Mouse (Mus musculus) stomach, embryonic 15.5 days (tissue): Measurements from ENCODE around the gene Jmjd8. TPM values are rescaled to one million over a fixed set of nuclear protein-coding genes. Genes with fewer than 3 reads are reported as not detected.

Experiments used
- ATAC-seq: fragments of 200-750 bp; cut with Nextera tagmentation; 2 replicates; pipeline ENCODE4 v1.8.0; 2017; ENCODE audit warnings: low read depth, moderate number of reproducible peaks, moderate TSS enrichment; ENCODE audit not compliant: insufficient read depth, low FRiP score
- H3K27ac ChIP-seq: fragments of 300-500 bp; sonication (generic); 2 replicates; pipeline ENCODE4 v1.5.1; 2015; ENCODE audit warnings: mild to moderate bottlenecking, inconsistent platforms
- H3K27me3 ChIP-seq: fragments of 300-500 bp; sonication (generic); replicated peaks from 2 replicates; pipeline ENCODE4 v1.6.1; 2015; ENCODE audit warnings: inconsistent platforms
- H3K36me3 ChIP-seq: fragments of 300-500 bp; sonication (generic); 2 replicates; pipeline ENCODE4 v1.6.1; 2015; ENCODE audit warnings: inconsistent platforms
- H3K4me1 ChIP-seq: fragments of 300-500 bp; sonication (generic); 2 replicates; pipeline ENCODE4 v1.6.1; 2015; ENCODE audit warnings: inconsistent platforms
- H3K4me2 ChIP-seq: fragments of 300-500 bp; sonication (generic); 2 replicates; pipeline ENCODE4 v1.6.1; 2015; ENCODE audit warnings: mild to moderate bottlenecking, inconsistent platforms
- H3K4me3 ChIP-seq: fragments of 300-500 bp; sonication (generic); replicated peaks from 2 replicates; pipeline ENCODE4 v1.5.1; 2015; ENCODE audit warnings: inconsistent platforms
- H3K9ac ChIP-seq: fragments of 300-500 bp; sonication (generic); 2 replicates; pipeline ENCODE4 v1.6.1; 2015; ENCODE audit warnings: inconsistent platforms
- H3K9me3 ChIP-seq: fragments of 300-500 bp; sonication (generic); 2 replicates; pipeline ENCODE4 v1.6.1; 2016; ENCODE audit warnings: inconsistent platforms
- WGBS: fragments of 180-500 bp; shearing (Covaris S2); methylation state at CpG from one replicate; pipeline ENCODE4 v1.1.7; 2015; 5-methylcytosine and 5-hydroxymethylcytosine counted together
- polyA plus RNA-seq: library from polyadenylated mRNA; unstranded; fragments of >200 nt; fragmentation: Nextera tagmentation; extraction: Ambion mirVana; gene quantifications from 2 replicates; pipeline ENCODE4 v1.2.1, GENCODE M21; 2015

Gene Jmjd8
- polyA plus RNA-seq, 1 experiment from 2014 or later, result 50.5 TPM

DNA sequence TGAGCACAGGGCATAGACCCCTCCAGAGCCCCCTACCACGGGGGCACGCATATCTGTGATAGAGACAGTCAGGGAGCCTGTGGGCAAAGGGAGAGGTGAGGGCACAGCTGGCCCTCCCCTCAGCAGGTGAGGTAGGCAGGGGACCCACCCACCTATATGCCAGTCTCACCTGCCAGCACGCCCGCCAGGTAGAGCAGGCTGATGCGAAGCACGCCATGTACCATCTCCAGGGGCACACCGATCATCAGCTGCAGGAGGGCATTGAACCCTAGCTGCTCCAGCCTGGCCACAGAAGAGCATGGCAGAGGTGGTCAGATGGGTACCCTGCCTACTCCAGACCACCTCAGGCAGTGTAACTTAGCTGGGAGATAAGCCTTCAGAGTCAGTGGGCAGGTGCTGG, 6.6 kb downstream of the Jmjd8 start:
- no peaks in the 10 kb centered on the region for H3K27me3 ChIP-seq
- H3K4me1 ChIP-seq, result peaks cover 62% of the 10 kb centered on the region
- H3K27ac ChIP-seq, result peak overlapping the region; percentile 23
- H3K36me3 ChIP-seq, result peaks cover 27% of the 10 kb centered on the region
- H3K4me2 ChIP-seq, result peak overlapping the region; percentile 81
- ATAC-seq, result no peak
- H3K4me3 ChIP-seq, result no peak overlapping the region
- H3K9me3 ChIP-seq, result no peaks in the 10 kb centered on the region
- WGBS, result 91% methylated on average over 7 of the region's 7 CpGs
- no peak overlapping the region for H3K9ac ChIP-seq

DNA sequence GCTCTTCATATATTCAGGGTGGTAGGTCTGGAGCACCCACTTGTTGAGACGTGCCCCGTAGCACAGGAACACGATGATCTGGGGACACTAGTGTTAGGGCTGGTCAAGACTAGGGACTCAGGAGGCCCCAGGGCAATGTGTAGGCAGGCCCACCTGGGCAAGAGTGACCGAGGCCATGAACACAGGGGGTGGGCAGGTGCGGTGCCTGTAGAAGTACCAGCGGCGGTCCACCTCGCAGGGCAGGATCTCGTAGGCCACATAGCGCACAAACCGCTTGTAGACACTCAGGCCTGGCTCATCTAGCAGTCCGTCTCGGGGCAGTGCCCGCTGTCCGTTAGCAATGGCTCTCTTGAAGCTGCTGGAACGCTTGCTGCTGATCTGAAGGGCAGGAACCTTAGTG, 7.1 kb downstream of the Jmjd8 start:
- Histone ChIP-seq H3K27me3 (no peaks in the 10 kb centered on the region), H3K4me2 (peak overlapping the region; percentile 81)

DNA sequence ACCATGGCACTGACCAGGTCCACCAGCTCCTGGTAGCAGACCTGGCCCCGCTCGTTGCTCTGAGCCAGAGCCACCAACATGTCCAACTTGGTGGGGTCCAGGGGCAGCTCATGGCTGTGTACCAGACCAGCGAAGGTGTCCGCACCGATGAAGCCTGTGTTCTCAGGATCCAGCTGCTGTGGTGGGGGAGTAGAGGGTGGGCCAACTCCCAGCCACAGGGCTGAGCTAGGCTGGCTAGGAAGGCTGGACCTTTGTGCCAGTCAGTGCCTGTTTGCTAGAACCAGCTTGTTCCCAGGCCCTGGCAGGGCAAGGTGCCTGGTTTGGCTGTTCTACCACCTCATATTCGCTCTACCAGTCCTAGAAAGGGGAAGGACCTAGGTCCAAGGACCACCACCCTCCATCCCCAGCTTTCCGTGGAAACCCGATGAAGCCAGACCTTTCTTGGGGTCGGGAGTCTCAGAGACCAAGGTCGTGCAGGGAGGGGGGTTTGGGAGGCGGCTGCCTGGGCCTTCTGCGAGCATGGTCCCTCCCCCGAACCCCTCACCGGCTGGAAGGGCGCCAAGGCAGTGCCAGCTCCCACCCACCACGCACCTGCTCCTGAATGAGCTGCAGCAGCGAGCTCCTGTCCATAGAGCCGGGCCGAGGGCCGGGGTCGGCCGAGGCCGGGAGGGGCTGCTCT, 7.9 kb downstream of the Jmjd8 start:
- no peak for ATAC-seq

More for the DNA sequence above, 7.1 kb downstream of the Jmjd8 start:
- no peak for ATAC-seq
- H3K4me3 ChIP-seq, result no peak overlapping the region
- peaks cover 56% of the 10 kb centered on the region for H3K4me1 ChIP-seq
- peaks cover 28% of the 10 kb centered on the region for H3K36me3 ChIP-seq
- 90% methylated on average over 16 of the region's 16 CpGs for WGBS
- no peak overlapping the region for H3K9ac ChIP-seq
- H3K9me3 ChIP-seq, result no peaks in the 10 kb centered on the region
- no peak overlapping the region; the same call in none of the 2 replicates for H3K27ac ChIP-seq

DNA sequence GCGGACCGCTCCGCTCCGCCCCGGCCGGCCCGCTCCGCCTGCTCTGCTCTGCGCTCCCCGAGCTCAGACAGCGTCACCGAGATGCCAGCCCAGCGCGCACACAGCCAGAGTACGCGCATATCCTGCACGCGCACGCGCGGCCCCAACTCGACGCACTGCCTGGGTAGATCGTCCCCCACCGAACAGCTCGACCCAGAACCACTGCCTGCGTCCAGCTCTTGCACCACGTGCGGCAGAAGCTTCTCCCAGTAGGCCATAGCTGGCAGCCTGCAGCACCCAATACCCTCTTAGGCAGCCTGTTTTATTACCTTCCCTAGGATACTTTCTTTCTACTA, 8.4 kb downstream of the Jmjd8 start, which contains the start of gene Rhbdl1:
Rhbdl1 (minus strand) TSS at position 220 of the 335 bp plus-strand sequence.
- Histone ChIP-seq H3K36me3 (peaks cover 32% of the 10 kb centered on the region), H3K27ac (peak within 1 kb of the TSS; percentile 48), H3K9ac (peak within 1 kb of the TSS; percentile 54), H3K4me1 (peaks cover 45% of the 10 kb centered on the region), H3K9me3 (no peaks in the 10 kb centered on the region), H3K4me3 (peak within 1 kb of the TSS; percentile 39), H3K27me3 (no peaks in the 10 kb centered on the region), H3K4me2 (peak within 1 kb of the TSS; percentile 81)
- 0 out of 2 replicates have a peak, but pooled peaks have one; percentile 1 for ATAC-seq
- 2% methylated on average over 26 of the region's 29 CpGs for WGBS

More for the DNA sequence above, 7.9 kb downstream of the Jmjd8 start:
- 27% methylated on average over 23 of the region's 23 CpGs for WGBS
- peak overlapping the region; percentile 39 for H3K4me3 ChIP-seq
- peaks cover 50% of the 10 kb centered on the region for H3K4me1 ChIP-seq
- no peaks in the 10 kb centered on the region for H3K27me3 ChIP-seq
- peak overlapping the region; percentile 48 for H3K27ac ChIP-seq
- H3K9me3 ChIP-seq, result no peaks in the 10 kb centered on the region
- H3K36me3 ChIP-seq, result peaks cover 28% of the 10 kb centered on the region
- H3K4me2 ChIP-seq, result peak overlapping the region; percentile 81
- H3K9ac ChIP-seq, result peak overlapping the region; percentile 54

DNA sequence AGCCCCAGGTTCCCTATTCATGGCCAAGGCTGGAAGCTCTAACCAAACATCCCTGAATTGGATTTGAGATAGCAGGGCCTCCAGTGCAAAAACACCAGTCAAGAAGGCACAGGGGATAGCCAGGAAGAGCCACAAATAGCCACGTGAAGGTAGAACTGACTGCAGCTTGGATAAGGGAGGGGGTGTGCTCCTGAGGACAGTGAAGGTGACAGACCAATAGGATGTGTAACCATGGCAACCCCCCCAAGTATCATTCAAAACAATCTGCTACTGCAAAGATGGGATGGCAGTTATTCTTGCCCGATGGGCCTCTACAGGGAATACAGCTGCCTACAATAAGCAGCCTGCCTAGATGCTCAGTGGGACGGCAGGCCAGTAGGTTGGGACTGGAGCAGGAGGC, 8.9 kb downstream of the Jmjd8 start:
- Histone ChIP-seq H3K27ac (peak overlapping the region; percentile 48), H3K4me3 (peak overlapping the region; percentile 39; the same call in 1 of the 2 replicates), H3K27me3 (no peaks in the 10 kb centered on the region), H3K9me3 (no peaks in the 10 kb centered on the region), H3K9ac (no peak overlapping the region), H3K4me1 (peaks cover 44% of the 10 kb centered on the region), H3K36me3 (peaks cover 37% of the 10 kb centered on the region), H3K4me2 (peak overlapping the region; percentile 81)
- no peak for ATAC-seq
- 52% methylated on average over 3 of the region's 3 CpGs for WGBS

DNA sequence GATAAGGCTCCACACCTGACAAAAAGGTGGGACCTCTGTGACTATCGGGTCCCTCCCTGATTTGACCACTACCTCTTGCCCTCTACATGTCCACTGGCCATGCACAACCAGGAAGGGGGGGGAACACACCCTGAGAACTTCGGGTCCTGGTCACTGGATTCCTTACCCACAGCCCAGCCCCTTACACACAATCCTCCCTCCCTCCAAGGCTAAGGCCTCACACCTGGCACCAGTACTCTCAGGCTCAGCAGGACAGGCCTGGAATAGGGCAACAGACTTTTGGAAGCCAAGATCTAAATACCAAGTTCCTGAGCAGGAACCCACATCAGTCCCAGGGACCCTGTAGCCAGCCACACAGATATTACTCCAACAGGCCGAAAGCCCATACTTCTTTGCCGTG, 10.2 kb downstream of the Jmjd8 start:
- Histone ChIP-seq H3K4me1 (peaks cover 50% of the 10 kb centered on the region), H3K4me3 (no peak overlapping the region), H3K27me3 (no peaks in the 10 kb centered on the region), H3K36me3 (peaks cover 37% of the 10 kb centered on the region), H3K27ac (0 out of 2 replicates have a peak overlapping the region, but pooled peaks have one; percentile 31), H3K4me2 (no peak overlapping the region), H3K9ac (no peak overlapping the region), H3K9me3 (no peaks in the 10 kb centered on the region)
- 84% methylated on average over 4 of the region's 4 CpGs for WGBS
- ATAC-seq, result no peak

DNA sequence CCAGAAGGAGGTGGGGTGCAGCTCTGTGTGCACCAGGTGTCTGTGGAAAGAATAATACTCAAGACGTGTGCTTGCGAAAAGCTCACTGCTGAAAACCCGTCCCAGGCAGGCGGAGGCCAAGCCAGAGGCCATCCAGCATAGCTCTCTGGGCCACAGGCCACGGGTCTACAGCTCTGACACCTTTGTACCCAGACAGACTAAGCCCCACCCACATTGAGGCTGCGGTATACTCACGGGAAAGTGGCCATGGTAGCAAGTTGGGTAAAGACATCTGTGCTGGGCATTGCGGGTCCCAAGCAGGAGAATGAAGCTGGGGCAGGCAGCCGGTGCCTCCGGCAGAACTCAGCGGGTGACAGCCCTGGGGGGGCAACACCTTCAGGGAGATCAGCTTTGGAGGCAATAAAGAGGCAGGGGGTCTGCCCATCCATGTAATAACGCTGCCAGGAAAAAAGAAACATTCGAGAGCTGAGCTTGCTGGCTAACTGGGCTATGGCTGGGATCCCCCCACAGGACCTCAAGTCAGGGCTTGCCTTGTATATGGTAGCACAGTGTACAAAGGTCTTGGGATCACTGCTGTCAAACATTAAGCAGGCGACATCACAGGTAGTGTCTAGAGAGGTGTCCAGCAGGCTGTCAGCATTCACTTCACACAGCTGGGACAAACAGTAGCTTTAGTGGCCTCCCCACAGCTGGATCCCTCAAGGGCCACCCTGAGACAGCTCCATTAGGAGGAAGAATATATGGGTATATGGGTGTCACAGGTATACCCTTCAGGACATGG, 11.0 kb downstream of the Jmjd8 start:
- Histone ChIP-seq H3K4me2 (no peak overlapping the region), H3K27me3 (no peaks in the 10 kb centered on the region), H3K9me3 (no peaks in the 10 kb centered on the region), H3K4me3 (no peak overlapping the region), H3K27ac (no peak overlapping the region), H3K9ac (no peak overlapping the region), H3K4me1 (peaks cover 45% of the 10 kb centered on the region), H3K36me3 (peaks cover 37% of the 10 kb centered on the region)
- ATAC-seq, result no peak
- 82% methylated on average over 14 of the region's 14 CpGs for WGBS

DNA sequence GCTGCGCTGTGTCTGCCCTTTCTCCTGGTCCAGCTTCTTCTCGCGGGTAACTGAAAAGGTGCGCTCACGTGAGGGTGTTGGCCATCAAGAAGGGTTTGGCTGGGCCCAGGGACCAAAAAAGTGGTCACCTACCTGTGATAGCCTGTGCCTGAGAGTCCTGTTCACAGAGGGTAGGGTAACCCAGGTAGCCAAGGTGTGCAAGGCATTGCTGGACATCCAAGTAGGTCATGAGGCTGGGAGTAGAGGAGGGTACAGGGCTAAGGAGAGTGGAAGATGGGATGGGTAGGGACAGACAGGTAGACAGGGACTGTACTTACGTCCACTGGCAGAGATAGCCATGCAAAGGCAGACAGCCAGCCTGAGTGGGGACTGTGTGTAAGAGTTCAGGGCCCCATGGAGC, 11.9 kb downstream of the Jmjd8 start:
- WGBS, result 94% methylated on average over 6 of the region's 6 CpGs
- H3K4me1 ChIP-seq, result peaks cover 41% of the 10 kb centered on the region
- no peak overlapping the region for H3K4me2 ChIP-seq
- H3K9me3 ChIP-seq, result no peaks in the 10 kb centered on the region
- ATAC-seq, result no peak
- no peak overlapping the region for H3K4me3 ChIP-seq
- H3K36me3 ChIP-seq, result peaks cover 39% of the 10 kb centered on the region
- no peak overlapping the region for H3K27ac ChIP-seq
- no peak overlapping the region for H3K9ac ChIP-seq
- no peaks in the 10 kb centered on the region for H3K27me3 ChIP-seq

DNA sequence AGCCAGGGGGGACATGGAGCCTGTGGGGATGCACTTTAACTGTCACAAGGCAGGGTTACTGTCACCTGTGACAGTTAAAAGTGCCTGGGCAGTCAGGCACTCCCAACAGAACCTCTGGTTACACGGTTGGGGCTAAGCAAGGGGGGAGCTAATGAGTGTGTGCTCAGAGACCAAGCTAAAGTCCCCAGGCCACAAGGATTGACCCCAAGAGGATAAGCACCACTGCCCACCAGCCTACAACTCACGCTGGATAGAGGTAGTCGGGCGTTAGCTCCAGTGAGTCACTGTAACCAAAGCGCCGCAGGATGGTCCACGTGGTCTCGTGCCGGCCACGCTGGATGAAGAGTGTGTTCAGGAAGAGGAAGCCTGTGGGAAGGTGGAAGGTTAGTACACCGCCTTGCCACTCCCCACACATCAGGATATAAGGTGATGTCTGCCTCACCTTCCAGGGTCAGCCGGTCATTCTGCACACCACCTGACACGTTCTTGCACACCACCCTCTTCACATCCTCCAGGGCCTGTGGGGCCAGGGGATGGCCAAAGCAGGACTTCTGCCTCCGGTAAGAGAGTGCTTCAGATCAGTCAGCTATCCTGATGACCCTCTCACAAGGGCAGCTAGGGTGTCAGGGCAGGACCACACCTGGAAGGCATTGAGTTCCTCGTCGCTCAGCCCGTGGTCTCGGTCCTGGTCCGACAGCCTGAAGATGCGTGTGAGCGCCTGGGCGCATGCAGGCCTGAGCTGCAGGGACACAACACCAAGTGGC, 12.6 kb downstream of the Jmjd8 start, which contains the start of gene Gm20683:
Gm20683 (minus strand) TSS at position 647 of the 764 bp plus-strand sequence.
- WGBS, result 93% methylated on average over 22 of the region's 22 CpGs
- no peak for ATAC-seq
- no peak within 1 kb of the TSS for H3K27ac ChIP-seq
- H3K4me1 ChIP-seq, result peaks cover 33% of the 10 kb centered on the region
- H3K4me2 ChIP-seq, result no peak within 1 kb of the TSS
- H3K27me3 ChIP-seq, result no peaks in the 10 kb centered on the region
- no peak within 1 kb of the TSS for H3K4me3 ChIP-seq
- no peak within 1 kb of the TSS for H3K9ac ChIP-seq
- H3K9me3 ChIP-seq, result no peaks in the 10 kb centered on the region
- H3K36me3 ChIP-seq, result peaks cover 41% of the 10 kb centered on the region

DNA sequence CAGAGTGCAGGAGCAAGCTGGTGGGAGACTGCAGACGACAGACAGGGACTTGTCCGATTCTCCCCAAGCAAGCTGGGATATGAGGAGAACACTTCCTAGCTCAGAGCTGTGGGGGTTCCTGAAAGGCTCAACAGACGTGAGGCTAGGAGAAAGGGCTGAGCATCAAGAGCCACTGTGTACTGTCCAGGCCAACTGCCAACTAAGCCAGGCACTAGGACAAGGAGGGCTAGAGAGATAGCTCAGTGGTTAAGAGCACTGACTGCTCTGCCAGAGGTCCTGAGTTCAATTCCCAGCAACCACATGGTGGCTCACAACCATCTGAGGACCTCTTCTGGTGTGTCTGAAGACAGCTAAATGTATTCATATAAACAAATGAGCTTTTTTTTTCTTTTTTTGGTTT, 13.8 kb downstream of the Jmjd8 start:
- no peak overlapping the region for H3K9ac ChIP-seq
- ATAC-seq, result no peak
- peaks cover 21% of the 10 kb centered on the region for H3K4me1 ChIP-seq
- no peak overlapping the region for H3K4me2 ChIP-seq
- 86% methylated on average over 3 of the region's 3 CpGs for WGBS
- H3K36me3 ChIP-seq, result peaks cover 41% of the 10 kb centered on the region
- H3K27me3 ChIP-seq, result no peaks in the 10 kb centered on the region
- H3K4me3 ChIP-seq, result no peak overlapping the region
- H3K27ac ChIP-seq, result no peak overlapping the region
- H3K9me3 ChIP-seq, result no peaks in the 10 kb centered on the region

DNA sequence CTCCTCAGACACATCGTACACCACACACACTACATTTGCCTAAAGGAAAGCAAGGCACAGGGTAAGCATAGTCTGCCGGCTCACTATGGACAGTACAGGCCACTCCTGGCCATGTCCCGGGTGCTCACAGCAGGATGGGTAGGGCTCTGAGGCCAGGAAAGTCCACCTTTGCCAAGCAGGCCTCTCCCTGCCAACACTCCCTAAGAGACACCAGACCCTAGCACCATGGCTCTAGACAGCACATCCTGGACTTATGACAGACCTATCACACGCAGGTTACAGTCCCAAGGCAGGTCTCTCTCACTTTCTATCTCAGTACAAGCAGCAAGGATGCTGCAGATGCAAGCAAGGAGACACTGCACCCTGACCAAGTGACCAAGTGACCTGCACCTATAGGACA, 14.5 kb downstream of the Jmjd8 start:
- Histone ChIP-seq H3K27ac (no peak overlapping the region), H3K27me3 (no peaks in the 10 kb centered on the region), H3K9me3 (no peaks in the 10 kb centered on the region), H3K4me3 (peak overlapping the region; percentile 87), H3K9ac (0 out of 2 replicates have a peak overlapping the region, but pooled peaks have one; percentile 88), H3K4me2 (peak overlapping the region; percentile 88), H3K36me3 (peaks cover 42% of the 10 kb centered on the region), H3K4me1 (peaks cover 18% of the 10 kb centered on the region)
- 90% methylated on average over 4 of the region's 4 CpGs for WGBS
- ATAC-seq, result no peak
